Mouse (Mus musculus): ENCODE measurements around the gene Emc8.

DNA sequence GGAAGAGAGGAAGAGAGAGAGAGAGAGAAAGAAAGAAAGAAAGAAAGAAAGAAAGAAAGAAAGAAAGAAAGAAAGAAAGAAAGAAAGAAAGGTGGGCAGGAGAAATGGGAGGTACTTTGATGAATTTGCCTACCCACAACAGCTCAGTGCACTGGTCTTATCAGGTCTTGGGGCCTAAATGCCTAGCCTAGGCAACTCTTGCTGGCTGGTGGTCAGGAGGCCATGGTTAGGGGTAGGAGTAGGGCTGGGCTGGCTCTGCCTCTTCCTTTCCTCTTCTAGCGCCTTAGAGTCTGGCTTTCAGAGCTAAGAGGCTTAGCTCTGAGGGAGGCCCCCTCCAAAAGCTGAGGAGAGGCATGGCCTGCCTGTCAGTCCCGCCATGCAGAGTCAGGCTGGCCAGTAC, 44.8 kb downstream of the Emc8 start:
- no peak for TF ChIP-seq GATA1 (IDR thresholded peaks at IDR 0.05; ENCODE audit: low read length)
- no peak for TF ChIP-seq TAL1 (IDR thresholded peaks at IDR 0.05; ENCODE audit: low read length)
